Comparison of ENCODE assay signal across 13 mouse cellular contexts in the genomic region with DNA sequence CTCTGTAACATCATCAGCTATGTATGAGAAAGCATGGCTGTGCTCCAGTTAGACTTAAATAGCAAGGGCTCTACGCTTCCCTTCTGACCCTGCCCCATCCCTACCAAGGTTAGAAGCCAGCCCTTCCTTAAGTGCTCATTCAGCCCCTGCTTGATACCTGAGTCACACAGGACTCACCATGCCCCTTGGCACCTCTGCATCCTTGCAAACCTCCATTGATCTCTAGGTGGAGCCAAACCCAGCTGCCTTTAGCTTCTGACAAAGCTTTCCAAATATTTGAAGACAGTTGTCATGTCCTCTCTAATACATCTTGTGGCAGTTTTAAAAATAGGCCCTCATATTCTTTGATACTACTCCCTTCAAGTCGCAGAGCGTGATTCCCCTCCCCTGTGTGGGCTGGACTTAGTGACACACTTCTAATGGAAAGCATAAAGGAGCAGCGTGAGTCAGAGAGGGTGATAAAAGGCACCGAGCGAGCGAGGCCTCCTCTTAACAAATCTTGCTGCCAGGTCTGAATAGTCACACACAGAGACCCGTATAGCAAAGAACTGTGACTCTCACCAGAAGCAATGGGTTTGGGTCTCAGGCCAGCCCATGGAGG. TPM values are rescaled to one million over a fixed set of nuclear protein-coding genes. Genes with fewer than 3 reads are reported as not detected.
DNase-seq lines count a peak whose midpoint lies in the region; ATAC-seq and TF ChIP-seq lines count a peak whose summit lies in the region.
"Had no signal": no experiment of that assay in that cellular context is flagged by ENCODE, and none has a peak within 500 bp of the region (broad histone marks: within the 10 kb centered on the region; RNA-seq: fewer than 3 reads in every experiment).

No protein-coding gene starts in this region.

- peak; percentile 64; the same call in 1 of the 2 replicates for ATAC-seq in frontal cortex, adult (ENCODE audit: low TSS enrichment)
- ATAC-seq in neural tube, embryonic 13.5 days (ENCODE audit: low read depth), result no peak
- ATAC-seq in neural tube, embryonic 15.5 days (ENCODE audit: low FRiP score), result no peak
- no peak for ATAC-seq in kidney, embryonic 14.5 days (ENCODE audit: low FRiP score, low TSS enrichment)

- no peak overlapping the region for H3K27ac ChIP-seq in layer of hippocampus, adult 2 months
- H3K27ac ChIP-seq in neural tube, embryonic 13.5 days (replicated peaks), result no peak overlapping the region
- no peak overlapping the region for H3K27ac ChIP-seq in neural tube, embryonic 15.5 days (replicated peaks)
- H3K27ac ChIP-seq in kidney, embryonic 14.5 days (ENCODE audit: low read depth, low read length), result no peak overlapping the region
- H3K27ac ChIP-seq: embryonic facial prominence, embryonic 13.5 days; forebrain, embryonic 12.5 days had no signal

- H3K36me3 ChIP-seq in neural tube, embryonic 13.5 days, result peaks cover 61% of the 10 kb centered on the region
- H3K36me3 ChIP-seq in neural tube, embryonic 15.5 days, result peaks cover 42% of the 10 kb centered on the region
- H3K36me3 ChIP-seq in kidney, embryonic 14.5 days (ENCODE audit: control insufficient read depth, insufficient read depth, low read length), result no peaks in the 10 kb centered on the region

- no peaks in the 10 kb centered on the region for H3K9me3 ChIP-seq in neural tube, embryonic 13.5 days
- H3K9me3 ChIP-seq in neural tube, embryonic 15.5 days (replicated peaks), result no peaks in the 10 kb centered on the region
- H3K9me3 ChIP-seq in kidney, embryonic 14.5 days (ENCODE audit: control insufficient read depth, low read length), result no peaks in the 10 kb centered on the region
- H3K9me3 ChIP-seq: embryonic facial prominence, embryonic 13.5 days; forebrain, embryonic 12.5 days had no signal

- H3K27me3 ChIP-seq in neural tube, embryonic 13.5 days, result no peaks in the 10 kb centered on the region
- no peaks in the 10 kb centered on the region for H3K27me3 ChIP-seq in neural tube, embryonic 15.5 days (replicated peaks)
- H3K27me3 ChIP-seq in kidney, embryonic 14.5 days (ENCODE audit: control insufficient read depth, insufficient read depth, low read length), result no peaks in the 10 kb centered on the region
- H3K27me3 ChIP-seq: embryonic facial prominence, embryonic 13.5 days; forebrain, embryonic 12.5 days had no signal

- DNase-seq in frontal cortex, postnatal 25 days (ENCODE audit: low spot score in 2 of 2), result no peak
- no peak for DNase-seq in layer of hippocampus, adult 2 months (ENCODE audit: low spot score in 2 of 2)
- no peak for DNase-seq in layer of hippocampus, postnatal 36 days
- DNase-seq in telencephalon, adult 2 months (ENCODE audit: low read depth, low spot score), result peak; percentile 52
- DNase-seq: kidney, postnatal 25 days had no signal

- WGBS in neural tube, embryonic 13.5 days, result 35% methylated on average over 8 of the region's 8 CpGs
- WGBS in neural tube, embryonic 15.5 days, result 29% methylated on average over 8 of the region's 8 CpGs
- 68% methylated on average over 8 of the region's 8 CpGs for WGBS in kidney, embryonic 14.5 days

- H3K4me1 ChIP-seq in neural tube, embryonic 13.5 days (replicated peaks), result peaks cover 9% of the 10 kb centered on the region; the same call in 1 of the 2 replicates
- H3K4me1 ChIP-seq in neural tube, embryonic 15.5 days, result no peaks in the 10 kb centered on the region
- H3K4me1 ChIP-seq in kidney, embryonic 14.5 days (ENCODE audit: control insufficient read depth, insufficient read depth, low read length), result no peaks in the 10 kb centered on the region

- no peak overlapping the region for H3K4me2 ChIP-seq in neural tube, embryonic 13.5 days
- no peak overlapping the region for H3K4me2 ChIP-seq in neural tube, embryonic 15.5 days
- H3K4me2 ChIP-seq in kidney, embryonic 14.5 days (replicated peaks; ENCODE audit: low read depth, low read length), result no peak overlapping the region
- H3K4me2 ChIP-seq: embryonic facial prominence, embryonic 13.5 days; forebrain, embryonic 12.5 days; liver, embryonic 11.5 days had no signal

- peak; percentile 60 for TF ChIP-seq CTCF in layer of hippocampus, adult 2 months (conservative IDR thresholded peaks at IDR 0.05)

- H3K4me3 ChIP-seq in layer of hippocampus, adult 2 months, result no peak overlapping the region
- no peak overlapping the region for H3K4me3 ChIP-seq in neural tube, embryonic 13.5 days
- H3K4me3 ChIP-seq in neural tube, embryonic 15.5 days (replicated peaks), result no peak overlapping the region
- H3K4me3 ChIP-seq in kidney, embryonic 14.5 days (ENCODE audit: low read length), result no peak overlapping the region
- H3K4me3 ChIP-seq: embryonic facial prominence, embryonic 13.5 days; forebrain, embryonic 12.5 days had no signal

- 0 out of 2 replicates have a peak overlapping the region, but pooled peaks have one; percentile 34 for H3K9ac ChIP-seq in neural tube, embryonic 13.5 days
- no peak overlapping the region for H3K9ac ChIP-seq in neural tube, embryonic 15.5 days (replicated peaks)
- no peak overlapping the region for H3K9ac ChIP-seq in kidney, embryonic 14.5 days (ENCODE audit: low read depth, low read length)
- H3K9ac ChIP-seq: embryonic facial prominence, embryonic 13.5 days; forebrain, embryonic 12.5 days had no signal

RNA-seq across cellular contexts. Expression of a gene that starts 11.1 kb away (rescaled TPM):
- total RNA-seq in layer of hippocampus, adult 2 months (2021), result 10 to 100 TPM; 47.3 to 54.1 TPM
- total RNA-seq in layer of hippocampus, postnatal 36 days (2021), result 10 to 100 TPM; 42.4 to 45.4 TPM
- 30.7 and 34.0 TPM in 2 replicates for polyA plus RNA-seq in neural tube, embryonic 13.5 days (2015; fragmentation: Nextera tagmentation; extraction: Ambion mirVana)
- polyA plus RNA-seq in neural tube, embryonic 15.5 days (2015; fragmentation: Nextera tagmentation; extraction: Ambion mirVana), result 42.3 and 49.1 TPM in 2 replicates
- 10.9 and 15.7 TPM in 2 replicates for polyA plus RNA-seq in kidney, embryonic 14.5 days (2014; fragmentation: Nextera tagmentation; extraction: Ambion mirVana)

RNA-seq across cellular contexts. Expression of a gene that starts 43.9 kb away (rescaled TPM):
- total RNA-seq in layer of hippocampus, adult 2 months (2021), result under 1 TPM; 0.44 to 0.61 TPM
- total RNA-seq in layer of hippocampus, postnatal 36 days (2021), result under 1 TPM; 0.10 to 0.25 TPM
- 0.60 and 0.83 TPM in 2 replicates for polyA plus RNA-seq in neural tube, embryonic 13.5 days (2015; fragmentation: Nextera tagmentation; extraction: Ambion mirVana)
- polyA plus RNA-seq in neural tube, embryonic 15.5 days (2015; fragmentation: Nextera tagmentation; extraction: Ambion mirVana), result 0.64 TPM in 1 of 2 replicates, not detected in the other
- 0.86 and 1.1 TPM in 2 replicates for polyA plus RNA-seq in kidney, embryonic 14.5 days (2014; fragmentation: Nextera tagmentation; extraction: Ambion mirVana)
- polyA plus RNA-seq: testis, adult 2 months had no signal
